Mouse (Mus musculus): Measurements from ENCODE around the gene Olfml1. TPM values are rescaled to one million over a fixed set of nuclear protein-coding genes. Genes with fewer than 3 reads are reported as not detected.

Gene Olfml1
- total RNA-seq, 2 experiments from 2014 or later = 10.3 to 10.8 TPM

Other genes with a start within 250 kb of the Olfml1 start
- gene Syt9, start 196.7 kb upstream of the Olfml1 start, total RNA-seq (2021) = 10 to 100 TPM in 1 of 2 experiments, 1 to 10 TPM in 1; 9.6 to 11.3 TPM
- gene Ppfibp2, start 27.8 kb downstream of the Olfml1 start, total RNA-seq (2021) = 1 to 10 TPM; 7.1 to 7.6 TPM
- gene 5330417H12Rik, start 57.7 kb downstream of the Olfml1 start, total RNA-seq (2021) = not detected
- not detected for gene Cyb5r2, start 190.6 kb downstream of the Olfml1 start, total RNA-seq (2021)
- gene Ovch2, start 233.8 kb downstream of the Olfml1 start, total RNA-seq (2021) = not detected
- gene Olfr467, start 244.8 kb downstream of the Olfml1 start, total RNA-seq (2021) = not detected